Mouse (Mus musculus) cerebellum, adult 2 months (tissue): Measurements from ENCODE around the gene Gmip. TPM values are rescaled to one million over a fixed set of nuclear protein-coding genes. Genes with fewer than 3 reads are reported as not detected.
A peak's percentile ranks its signal among the peaks of the same experiment; 100 is the strongest.

Source experiments
- DNase-seq, 2 experiments: peaks; one replicate each; pipeline ENCODE4 v3.0.0; 2021
- H3K27ac ChIP-seq: fragments of 200-500 bp; 2 replicates; pipeline ENCODE4 v1.5.1; 2012; ENCODE audit warnings: low read length, control low read depth, inconsistent platforms; ENCODE audit not compliant: insufficient read depth
- H3K27me3 ChIP-seq: fragments of 200-500 bp; 2 replicates; pipeline ENCODE4 v1.6.1; 2012; ENCODE audit warnings: inconsistent platforms, mild to moderate bottlenecking, low read length, moderate library complexity; ENCODE audit not compliant: control insufficient read depth, insufficient read depth
- H3K4me1 ChIP-seq: fragments of 200-500 bp; 2 replicates; pipeline ENCODE4 v1.6.1; 2011; ENCODE audit warnings: low read length; ENCODE audit not compliant: control insufficient read depth, insufficient read depth
- H3K4me3 ChIP-seq: fragments of 200-500 bp; replicated peaks from 2 replicates; pipeline ENCODE3; 2011; ENCODE audit warnings: mild to moderate bottlenecking, low read depth, low read length, control low read depth; ENCODE audit not compliant: insufficient read depth
- CTCF ChIP-seq: fragments of 200-500 bp; IDR thresholded peaks from 2 replicates; pipeline ENCODE4 v1.5.1; 2011; ENCODE audit warnings: low read depth, mild to moderate bottlenecking, control low read depth, low read length, moderate library complexity, borderline replicate concordance; ENCODE audit not compliant: insufficient read depth
- POLR2A ChIP-seq: fragments of 200-500 bp; IDR thresholded peaks from 2 replicates; pipeline ENCODE4 v1.6.1; 2011; ENCODE audit warnings: low read length, control low read depth, borderline replicate concordance; ENCODE audit not compliant: insufficient read depth
- WGBS: fragments of 180-500 bp; shearing (Covaris S2); methylation state at CpG from one replicate; pipeline ENCODE4 v1.1.7; 2018; 5-methylcytosine and 5-hydroxymethylcytosine counted together
- polyA plus RNA-seq: library from polyadenylated mRNA; depleted of rRNA; stranded (reverse); fragments of >200 nt; gene quantifications from 2 replicates; pipeline ENCODE4 v1.2.3, GENCODE M21; 2012

Gmip gene
- polyA plus RNA-seq, 1 experiment, result 8.2 TPM

DNA sequence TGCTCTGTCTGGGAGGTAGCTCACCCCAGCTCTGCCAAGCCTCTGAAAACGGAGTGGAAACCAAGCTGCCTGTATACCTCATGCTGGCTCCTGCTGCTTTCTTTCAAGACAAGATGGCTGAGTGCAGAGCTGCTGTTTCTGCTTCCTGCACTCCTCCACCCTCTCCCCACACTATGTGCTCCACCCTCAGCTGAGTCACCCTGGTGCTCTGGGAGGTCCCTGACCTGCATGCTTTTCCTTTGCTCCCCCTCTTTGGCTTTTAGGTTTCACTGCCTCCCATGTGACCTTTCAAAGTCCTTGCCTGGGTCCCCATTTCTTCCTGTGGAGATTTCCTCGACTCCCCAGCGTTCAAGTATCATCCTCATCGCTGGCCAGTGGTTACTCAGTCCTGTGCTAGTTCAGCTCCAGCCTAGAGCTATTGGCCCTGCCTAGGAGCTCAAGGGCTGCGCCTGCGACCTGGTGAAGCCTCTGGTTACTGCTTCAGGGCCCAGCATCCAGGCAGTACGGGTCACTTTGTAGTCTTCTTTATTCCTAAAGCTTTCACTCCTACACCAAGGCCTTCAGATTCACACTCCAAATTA lies 42.5 kb downstream of the Gmip start:
- DNase-seq, result no peak
- no peak overlapping the region for H3K27ac ChIP-seq
- H3K27me3 ChIP-seq, result no peaks in the 10 kb centered on the region
- H3K4me1 ChIP-seq, result no peaks in the 10 kb centered on the region
- WGBS, result 76% methylated on average over 7 of the region's 7 CpGs
- H3K4me3 ChIP-seq, result no peak overlapping the region
- TF ChIP-seq POLR2A (no peak), CTCF (no peak)

DNA sequence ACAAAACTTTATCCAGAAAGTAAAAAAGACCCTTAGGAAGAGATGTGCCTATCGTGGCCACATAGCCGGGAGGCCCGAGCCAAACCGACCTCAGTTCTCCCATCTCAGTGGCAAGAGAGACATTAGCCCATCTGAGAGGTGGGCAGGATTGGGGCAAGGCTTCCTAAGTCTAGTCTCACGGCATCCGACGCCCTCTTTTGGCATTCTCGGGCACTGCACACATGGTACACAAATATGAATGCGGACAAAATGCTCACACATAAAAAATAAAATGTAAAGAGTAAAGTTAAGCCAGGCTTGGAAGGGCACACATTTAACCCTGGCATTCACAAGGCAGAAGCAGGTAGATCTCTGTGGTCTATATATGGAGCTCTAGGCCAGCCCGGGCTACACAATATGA lies 45.4 kb downstream of the Gmip start:
- H3K27me3 ChIP-seq, result no peaks in the 10 kb centered on the region
- H3K27ac ChIP-seq, result no peak overlapping the region
- TF ChIP-seq CTCF, result no peak
- no peak for TF ChIP-seq POLR2A
- H3K4me1 ChIP-seq, result no peaks in the 10 kb centered on the region
- H3K4me3 ChIP-seq, result no peak overlapping the region
- WGBS, result 94% methylated on average over 10 of the region's 10 CpGs
- no peak for DNase-seq

DNA sequence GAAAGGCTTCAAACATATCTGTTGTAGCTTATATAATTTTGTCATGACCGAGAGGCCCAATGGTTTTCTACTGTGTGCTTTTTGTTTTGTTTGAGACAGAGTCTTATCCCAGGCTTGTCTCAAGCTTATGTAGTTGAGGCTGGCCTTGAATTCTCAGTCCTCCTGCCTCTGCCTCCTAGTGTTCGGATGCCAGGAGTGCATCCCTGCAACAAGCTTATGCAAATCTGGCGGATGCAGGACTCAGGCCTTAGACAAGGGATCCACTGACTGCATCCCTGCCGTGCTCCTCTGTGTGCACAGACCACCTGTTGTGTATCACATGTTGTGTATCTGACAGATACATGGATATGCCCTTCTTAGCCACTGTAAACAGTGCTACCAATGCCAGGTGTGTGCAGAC lies 52.3 kb downstream of the Gmip start:
- peaks cover 11% of the 10 kb centered on the region for H3K4me1 ChIP-seq
- TF ChIP-seq POLR2A (no peak), CTCF (no peak)
- no peak overlapping the region for H3K27ac ChIP-seq
- no peak for DNase-seq
- H3K4me3 ChIP-seq, result no peak overlapping the region
- 67% methylated on average over 4 of the region's 4 CpGs for WGBS
- no peaks in the 10 kb centered on the region for H3K27me3 ChIP-seq

DNA sequence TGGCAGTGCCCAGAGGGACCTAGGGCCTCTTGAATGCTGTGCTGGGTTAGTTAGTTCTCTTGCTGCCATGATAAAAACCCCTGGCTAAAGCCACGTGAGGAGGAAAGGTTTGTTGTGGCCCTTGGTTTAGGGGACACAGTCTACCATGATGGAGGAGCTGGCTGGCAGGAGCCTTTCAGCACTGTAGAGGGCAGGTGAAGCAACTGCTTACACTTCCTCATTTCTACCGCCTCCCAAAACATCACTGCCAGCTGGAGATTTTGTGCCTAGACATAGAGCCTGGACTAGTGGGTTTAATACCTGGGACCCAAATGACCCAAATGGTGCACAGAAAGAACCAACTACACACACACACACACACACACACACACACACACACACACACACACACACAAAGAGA lies 52.8 kb downstream of the Gmip start:
- H3K4me3 ChIP-seq, result no peak overlapping the region
- 72% methylated on average over 2 of the region's 2 CpGs for WGBS

DNA sequence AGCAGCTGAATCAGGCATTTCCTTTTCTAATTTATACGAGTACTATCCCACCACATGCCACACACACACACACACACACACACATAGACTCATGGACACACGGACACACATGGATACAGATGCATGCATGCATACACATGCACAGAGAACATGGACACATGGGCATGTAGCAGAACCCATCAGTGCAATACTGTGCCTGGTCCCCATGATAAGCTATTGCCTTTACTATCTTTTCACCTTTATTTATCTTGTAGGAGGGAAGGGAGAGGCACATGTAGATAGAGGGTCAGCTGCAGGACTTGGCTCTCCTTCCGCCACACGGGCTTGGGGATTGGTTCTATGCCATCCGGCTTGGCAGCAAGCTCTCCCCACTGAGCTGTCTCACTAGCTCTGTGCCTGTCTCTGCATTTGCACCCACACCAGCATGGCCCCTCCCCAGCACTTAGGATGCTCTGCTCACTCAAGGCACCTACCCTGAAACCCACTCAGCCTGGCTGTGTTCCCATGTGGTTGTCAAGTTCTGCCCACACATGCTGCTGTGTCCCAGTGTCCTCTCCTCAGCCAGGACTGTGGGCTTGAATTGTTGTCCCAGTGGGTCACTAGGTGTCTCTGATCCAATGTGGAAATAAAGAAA lies 55.0 kb downstream of the Gmip start:
- DNase-seq, result no peak
- Histone ChIP-seq H3K27ac (no peak overlapping the region), H3K4me3 (no peak overlapping the region), H3K27me3 (no peaks in the 10 kb centered on the region), H3K4me1 (peaks cover 11% of the 10 kb centered on the region)
- TF ChIP-seq POLR2A (no peak), CTCF (no peak)
- WGBS, result 23% methylated on average over 5 of the region's 5 CpGs

More for the DNA sequence above, 52.8 kb downstream of the Gmip start:
- DNase-seq, result no peak
- no peaks in the 10 kb centered on the region for H3K27me3 ChIP-seq
- H3K4me1 ChIP-seq, result peaks cover 11% of the 10 kb centered on the region
- TF ChIP-seq CTCF (no peak), POLR2A (no peak)
- H3K27ac ChIP-seq, result no peak overlapping the region

DNA sequence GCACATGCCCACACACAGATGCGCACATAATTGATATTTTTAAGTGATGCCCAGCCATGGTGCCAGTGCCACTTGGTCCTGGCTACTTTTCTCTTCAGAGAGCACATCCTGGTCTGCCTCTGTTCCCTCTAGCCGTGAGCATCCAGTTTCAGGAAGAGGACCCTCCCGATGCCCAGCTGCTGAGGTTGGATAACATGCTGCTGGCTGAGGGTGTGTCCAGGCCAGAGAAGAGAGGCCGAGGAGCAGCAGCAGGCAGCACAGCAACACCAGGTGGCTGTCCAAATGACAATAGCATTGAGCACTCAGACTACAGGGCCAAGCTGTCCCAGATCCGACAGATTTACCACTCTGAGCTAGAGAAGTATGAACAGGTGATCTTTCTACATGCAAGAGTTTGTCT lies 55.7 kb downstream of the Gmip start:
- H3K27me3 ChIP-seq, result no peaks in the 10 kb centered on the region
- H3K4me3 ChIP-seq, result no peak overlapping the region
- TF ChIP-seq CTCF, result no peak
- no peak for DNase-seq
- WGBS, result 50% methylated on average over 5 of the region's 5 CpGs
- H3K27ac ChIP-seq, result no peak overlapping the region
- H3K4me1 ChIP-seq, result peaks cover 11% of the 10 kb centered on the region

DNA sequence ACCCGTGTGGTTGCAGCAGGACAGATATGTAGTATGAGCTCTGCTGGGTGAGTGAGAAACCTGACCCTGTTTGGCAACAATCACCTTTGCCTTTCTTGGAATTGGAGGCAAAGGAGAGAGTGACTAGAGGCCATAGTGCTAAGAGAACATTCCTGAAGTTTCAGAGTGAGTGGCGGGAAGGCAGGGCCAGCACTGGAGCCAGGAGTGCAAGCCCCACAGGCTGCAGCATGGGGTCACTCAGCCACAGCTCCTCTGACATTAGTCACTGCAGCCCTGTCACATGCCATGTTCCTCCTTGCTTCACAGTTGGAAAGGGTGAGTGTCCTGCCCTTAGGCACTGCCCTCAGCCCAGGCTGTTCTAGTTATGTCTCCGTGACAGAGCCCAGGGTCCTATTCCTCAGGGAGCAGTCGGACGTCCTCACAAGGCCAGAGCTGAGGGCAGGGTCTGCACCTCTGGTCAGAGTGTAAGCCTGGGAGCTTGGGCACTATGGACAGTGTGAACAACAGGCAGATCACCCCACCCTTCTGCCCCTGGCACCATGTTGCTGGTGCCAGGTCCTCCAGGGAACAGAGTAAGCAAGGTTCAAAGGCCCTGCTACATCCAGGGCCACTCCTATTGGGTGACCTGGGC lies 59.3 kb downstream of the Gmip start:
- WGBS, result 89% methylated on average over 5 of the region's 5 CpGs

DNA sequence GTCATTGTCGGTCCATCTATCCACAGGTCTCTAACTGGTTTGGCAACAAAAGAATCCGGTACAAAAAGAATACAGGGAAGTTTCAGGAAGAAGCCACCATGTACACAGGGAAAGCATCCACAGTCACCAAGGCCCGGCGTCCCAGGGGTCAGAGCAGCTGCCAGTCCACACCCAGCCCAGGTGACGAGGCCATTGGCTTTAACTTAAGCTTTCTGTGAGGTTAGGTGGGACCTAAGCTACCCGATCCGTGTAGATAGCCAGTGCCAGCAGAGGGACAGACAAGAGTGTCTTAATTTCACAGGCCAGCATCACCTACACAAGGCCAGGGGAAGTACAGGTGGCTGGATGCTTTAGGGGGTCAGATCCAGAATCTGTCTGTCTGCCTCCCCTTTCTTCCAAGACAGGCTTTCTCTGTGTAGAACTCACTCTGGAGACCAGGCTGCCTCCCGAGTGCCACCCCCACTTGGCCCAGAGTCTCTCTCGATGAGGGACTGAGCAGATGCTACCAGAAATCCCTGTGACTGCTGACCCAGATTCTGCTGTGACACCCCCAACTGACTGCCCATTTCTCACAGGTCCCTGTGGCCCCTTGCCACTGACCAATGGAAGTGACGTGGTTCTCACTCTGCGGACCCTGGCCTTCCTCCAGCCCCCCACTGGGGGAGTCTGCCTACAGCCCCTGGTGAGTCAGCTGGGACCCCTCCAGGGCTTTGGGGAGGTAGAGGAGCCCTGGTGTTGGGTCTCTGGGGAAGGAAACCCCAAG lies 61.7 kb downstream of the Gmip start:
- no peak overlapping the region for H3K27ac ChIP-seq
- peak; percentile 63 to 74 for DNase-seq
- H3K4me3 ChIP-seq, result no peak overlapping the region
- WGBS, result 38% methylated on average over 11 of the region's 11 CpGs
- peaks cover 32% of the 10 kb centered on the region for H3K4me1 ChIP-seq
- no peaks in the 10 kb centered on the region for H3K27me3 ChIP-seq
- TF ChIP-seq POLR2A (no peak), CTCF (no peak)

More for the DNA sequence above, 59.3 kb downstream of the Gmip start:
- Histone ChIP-seq H3K27me3 (no peaks in the 10 kb centered on the region), H3K4me1 (peaks cover 40% of the 10 kb centered on the region), H3K4me3 (no peak overlapping the region), H3K27ac (no peak overlapping the region)
- DNase-seq, result no peak
- TF ChIP-seq CTCF, result no peak
- no peak for TF ChIP-seq POLR2A
